Mouse (Mus musculus) heart, embryonic 12.5 days (tissue): ENCODE measurements around the gene Lrrc4b. TPM values are rescaled to one million over a fixed set of nuclear protein-coding genes. Genes with fewer than 3 reads are reported as not detected.

ENCODE experiments used
- ATAC-seq: fragments of 200-750 bp; cut with Nextera tagmentation; 2 replicates; pipeline ENCODE4 v1.8.0; 2017; ENCODE audit warnings: moderate TSS enrichment, moderate library complexity; ENCODE audit not compliant: insufficient number of reproducible peaks, low FRiP score
- H3K27ac ChIP-seq: fragments of 300-500 bp; sonication (generic); 2 replicates; pipeline ENCODE4 v1.5.1; 2016; ENCODE audit warnings: mild to moderate bottlenecking, moderate library complexity; ENCODE audit not compliant: poor library complexity, severe bottlenecking
- H3K27me3 ChIP-seq: fragments of 300-500 bp; sonication (generic); replicated peaks from 2 replicates; pipeline ENCODE4 v1.6.1; 2016; ENCODE audit warnings: mild to moderate bottlenecking, moderate library complexity
- H3K36me3 ChIP-seq: fragments of 300-500 bp; sonication (generic); 2 replicates; pipeline ENCODE4 v1.6.1; 2016; ENCODE audit warnings: mild to moderate bottlenecking, moderate library complexity
- H3K4me1 ChIP-seq: fragments of 300-500 bp; sonication (generic); replicated peaks from 2 replicates; pipeline ENCODE4 v1.6.1; 2016; ENCODE audit warnings: mild to moderate bottlenecking
- H3K4me2 ChIP-seq: fragments of 300-500 bp; sonication (generic); 2 replicates; pipeline ENCODE4 v1.6.1; 2016; ENCODE audit warnings: mild to moderate bottlenecking, moderate library complexity
- H3K4me3 ChIP-seq: fragments of 300-500 bp; sonication (generic); 2 replicates; pipeline ENCODE4 v1.5.1; 2016; ENCODE audit warnings: mild to moderate bottlenecking
- H3K9ac ChIP-seq: fragments of 300-500 bp; sonication (generic); 2 replicates; pipeline ENCODE4 v1.6.1; 2016; ENCODE audit warnings: mild to moderate bottlenecking, moderate library complexity
- H3K9me3 ChIP-seq: fragments of 300-500 bp; sonication (generic); replicated peaks from 2 replicates; pipeline ENCODE4 v1.6.1; 2016; ENCODE audit warnings: mild to moderate bottlenecking, moderate library complexity
- WGBS: fragments of 180-500 bp; shearing (Covaris S2); methylation state at CpG from one replicate; pipeline ENCODE4 v1.1.7; 2016; 5-methylcytosine and 5-hydroxymethylcytosine counted together
- polyA plus RNA-seq: library from polyadenylated mRNA; unstranded; fragments of >200 nt; fragmentation: Nextera tagmentation; extraction: Ambion mirVana; gene quantifications from 2 replicates; pipeline ENCODE4 v1.2.1, GENCODE M21; 2016

The Lrrc4b gene
- polyA plus RNA-seq, 1 experiment from 2014 or later: 2.3 TPM

DNA sequence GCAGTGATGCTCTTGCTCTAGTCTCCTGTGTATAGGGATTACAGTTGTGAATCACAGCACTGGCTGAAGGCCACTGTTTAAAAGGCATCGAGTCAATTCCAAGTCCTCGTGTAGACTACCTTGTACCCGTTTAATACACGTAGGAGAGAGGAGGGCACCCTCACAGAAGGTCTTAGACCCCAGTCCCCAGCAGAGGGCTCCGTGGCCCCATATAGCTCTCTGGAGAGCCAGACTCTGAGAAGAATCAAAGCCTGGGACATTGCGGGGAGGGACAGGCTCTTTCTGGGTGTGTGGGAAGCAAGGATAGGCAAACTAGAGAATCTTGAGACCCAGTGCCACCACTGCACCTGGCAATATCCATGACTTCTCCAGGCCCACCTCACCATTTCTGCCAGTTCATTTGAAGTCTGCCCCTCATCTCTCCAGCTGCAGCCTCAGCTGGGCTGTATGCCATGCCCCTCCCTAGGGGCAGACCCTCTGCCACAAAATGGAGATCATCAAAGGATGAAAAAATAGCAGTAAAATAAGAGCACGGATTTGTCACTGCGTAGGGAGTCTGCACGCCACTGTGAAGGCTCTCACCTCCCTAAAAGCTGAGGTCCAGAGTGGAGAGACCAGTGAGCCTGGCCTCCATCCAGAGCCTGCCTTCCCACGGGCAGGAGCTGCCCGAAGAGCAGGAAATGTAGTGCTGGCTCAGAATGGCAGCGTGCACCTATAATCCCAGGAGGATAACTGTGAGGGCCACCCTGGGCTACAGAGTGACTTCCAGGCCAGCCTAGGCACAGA, 17.4 kb downstream of the Lrrc4b start:
- H3K36me3 ChIP-seq: 0 out of 2 replicates have a peak, but pooled peaks cover 9% of the 10 kb centered on the region
- WGBS: 39% methylated on average over 12 of the region's 12 CpGs
- H3K4me1 ChIP-seq: peaks cover 49% of the 10 kb centered on the region
- no peak overlapping the region for H3K4me2 ChIP-seq
- no peak overlapping the region; the same call in 1 of the 2 replicates for H3K27ac ChIP-seq
- no peaks in the 10 kb centered on the region for H3K9me3 ChIP-seq
- peak overlapping the region; percentile 39; the same call in 1 of the 2 replicates for H3K9ac ChIP-seq
- peaks cover 51% of the 10 kb centered on the region for H3K27me3 ChIP-seq
- no peak overlapping the region for H3K4me3 ChIP-seq
- no peak for ATAC-seq

GRCm38 (mm10) chr7:44453256-44453655, 24.4 kb downstream of the Lrrc4b start:
- H3K9me3 ChIP-seq: no peaks in the 10 kb centered on the region
- no peak overlapping the region for H3K4me2 ChIP-seq
- peak; percentile 26; the same call in 1 of the 2 replicates for ATAC-seq
- H3K36me3 ChIP-seq: peaks cover 6% of the 10 kb centered on the region; the same call in 1 of the 2 replicates
- no peaks in the 10 kb centered on the region; the same call in 1 of the 2 replicates for H3K27me3 ChIP-seq
- H3K4me3 ChIP-seq: no peak overlapping the region
- 7% methylated on average over 3 of the region's 3 CpGs for WGBS
- peak overlapping the region; percentile 48; the same call in 1 of the 2 replicates for H3K27ac ChIP-seq
- H3K4me1 ChIP-seq: peaks cover 10% of the 10 kb centered on the region
- peak overlapping the region; percentile 1; the same call in 1 of the 2 replicates for H3K9ac ChIP-seq

GRCm38 (mm10) chr7:44456302-44456701, 27.5 kb downstream of the Lrrc4b start:
- Histone ChIP-seq H3K9me3 (no peaks in the 10 kb centered on the region), H3K36me3 (peaks cover 9% of the 10 kb centered on the region), H3K27ac (no peak overlapping the region), H3K4me2 (no peak overlapping the region), H3K4me1 (peaks cover 10% of the 10 kb centered on the region), H3K9ac (no peak overlapping the region), H3K27me3 (peaks cover 22% of the 10 kb centered on the region), H3K4me3 (no peak overlapping the region)
- ATAC-seq: no peak
- 87% methylated on average over 1 of the region's 1 CpGs for WGBS

DNA sequence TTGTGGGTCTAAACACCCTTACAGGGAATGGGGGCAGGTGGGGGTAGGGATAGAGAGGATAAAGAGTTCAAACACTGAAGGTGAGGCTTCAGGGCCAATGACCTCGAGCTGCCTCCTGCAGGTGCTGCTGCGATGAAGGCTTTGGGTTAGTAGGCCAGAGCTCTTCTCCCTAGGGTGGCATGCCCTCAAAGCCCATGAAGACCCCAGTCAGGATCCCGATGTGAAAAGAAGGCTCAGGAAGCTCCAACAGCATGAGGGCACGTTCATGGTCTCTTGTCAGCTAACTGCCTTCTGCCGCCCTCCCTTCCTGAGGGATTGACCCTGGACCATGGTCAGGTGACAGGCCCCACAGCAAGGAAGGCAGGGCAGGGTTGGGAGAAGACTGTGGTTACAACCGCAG, 31.2 kb downstream of the Lrrc4b start:
- Histone ChIP-seq H3K36me3 (peaks cover 17% of the 10 kb centered on the region), H3K27ac (no peak overlapping the region), H3K4me2 (no peak overlapping the region), H3K9ac (no peak overlapping the region), H3K9me3 (no peaks in the 10 kb centered on the region), H3K4me3 (no peak overlapping the region), H3K27me3 (peaks cover 54% of the 10 kb centered on the region), H3K4me1 (peaks cover 22% of the 10 kb centered on the region)
- no peak for ATAC-seq
- 69% methylated on average over 6 of the region's 6 CpGs for WGBS

DNA sequence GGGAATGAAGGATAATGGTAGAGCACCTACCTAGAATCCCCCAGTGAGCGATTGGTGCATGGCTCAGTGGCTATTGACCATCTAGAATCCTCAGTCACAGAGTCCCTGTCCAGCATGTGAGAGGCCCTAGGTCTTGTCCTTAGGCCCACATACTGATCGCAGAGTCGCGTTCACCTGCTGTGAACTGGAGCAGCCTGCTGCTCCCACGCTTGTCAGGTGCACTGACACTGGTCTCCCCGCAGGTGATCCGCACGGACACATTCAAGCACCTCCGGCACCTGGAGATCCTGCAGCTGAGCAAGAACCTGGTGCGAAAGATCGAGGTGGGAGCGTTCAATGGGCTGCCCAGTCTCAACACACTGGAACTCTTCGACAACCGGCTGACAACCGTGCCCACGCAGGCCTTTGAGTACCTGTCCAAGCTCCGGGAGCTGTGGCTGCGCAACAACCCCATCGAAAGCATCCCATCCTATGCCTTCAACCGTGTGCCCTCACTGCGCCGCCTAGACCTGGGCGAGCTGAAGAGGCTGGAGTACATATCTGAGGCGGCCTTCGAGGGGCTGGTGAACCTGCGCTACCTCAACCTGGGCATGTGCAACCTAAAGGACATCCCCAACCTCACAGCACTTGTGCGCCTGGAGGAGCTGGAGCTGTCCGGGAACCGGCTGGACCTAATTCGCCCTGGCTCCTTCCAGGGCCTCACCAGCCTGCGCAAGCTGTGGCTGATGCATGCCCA, 32.1 kb downstream of the Lrrc4b start:
- Histone ChIP-seq H3K4me2 (no peak overlapping the region), H3K4me3 (no peak overlapping the region), H3K27ac (no peak overlapping the region), H3K9me3 (no peaks in the 10 kb centered on the region), H3K9ac (no peak overlapping the region), H3K36me3 (peaks cover 17% of the 10 kb centered on the region), H3K4me1 (peaks cover 27% of the 10 kb centered on the region), H3K27me3 (peaks cover 54% of the 10 kb centered on the region)
- ATAC-seq: no peak
- whole genome bisulfite sequencing: 73% methylated on average over 31 of the region's 31 CpGs

DNA sequence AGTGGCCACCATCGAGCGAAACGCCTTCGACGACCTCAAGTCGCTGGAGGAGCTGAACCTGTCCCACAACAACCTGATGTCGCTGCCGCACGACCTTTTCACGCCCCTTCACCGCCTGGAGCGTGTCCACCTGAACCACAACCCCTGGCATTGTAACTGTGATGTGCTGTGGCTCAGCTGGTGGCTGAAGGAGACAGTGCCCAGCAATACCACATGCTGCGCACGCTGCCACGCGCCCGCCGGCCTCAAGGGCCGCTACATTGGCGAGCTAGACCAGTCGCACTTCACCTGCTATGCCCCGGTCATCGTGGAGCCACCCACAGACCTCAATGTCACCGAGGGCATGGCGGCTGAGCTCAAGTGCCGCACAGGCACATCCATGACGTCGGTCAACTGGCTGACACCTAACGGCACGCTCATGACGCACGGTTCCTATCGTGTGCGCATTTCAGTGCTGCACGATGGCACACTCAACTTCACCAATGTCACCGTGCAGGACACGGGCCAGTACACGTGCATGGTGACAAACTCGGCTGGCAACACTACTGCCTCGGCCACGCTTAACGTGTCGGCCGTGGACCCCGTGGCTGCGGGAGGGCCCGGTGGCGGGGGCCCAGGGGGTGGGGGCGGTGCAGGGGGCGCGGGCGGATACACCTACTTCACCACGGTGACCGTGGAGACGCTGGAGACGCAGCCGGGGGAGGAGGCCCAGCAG, 32.8 kb downstream of the Lrrc4b start:
- Histone ChIP-seq H3K4me1 (peaks cover 29% of the 10 kb centered on the region), H3K9ac (no peak overlapping the region), H3K9me3 (no peaks in the 10 kb centered on the region), H3K4me3 (0 out of 2 replicates have a peak overlapping the region, but pooled peaks have one; percentile 29), H3K36me3 (peaks cover 17% of the 10 kb centered on the region), H3K27ac (no peak overlapping the region), H3K4me2 (peak overlapping the region; percentile 61), H3K27me3 (peaks cover 54% of the 10 kb centered on the region)
- ATAC-seq: no peak
- 63% methylated on average over 53 of the region's 57 CpGs for WGBS

DNA sequence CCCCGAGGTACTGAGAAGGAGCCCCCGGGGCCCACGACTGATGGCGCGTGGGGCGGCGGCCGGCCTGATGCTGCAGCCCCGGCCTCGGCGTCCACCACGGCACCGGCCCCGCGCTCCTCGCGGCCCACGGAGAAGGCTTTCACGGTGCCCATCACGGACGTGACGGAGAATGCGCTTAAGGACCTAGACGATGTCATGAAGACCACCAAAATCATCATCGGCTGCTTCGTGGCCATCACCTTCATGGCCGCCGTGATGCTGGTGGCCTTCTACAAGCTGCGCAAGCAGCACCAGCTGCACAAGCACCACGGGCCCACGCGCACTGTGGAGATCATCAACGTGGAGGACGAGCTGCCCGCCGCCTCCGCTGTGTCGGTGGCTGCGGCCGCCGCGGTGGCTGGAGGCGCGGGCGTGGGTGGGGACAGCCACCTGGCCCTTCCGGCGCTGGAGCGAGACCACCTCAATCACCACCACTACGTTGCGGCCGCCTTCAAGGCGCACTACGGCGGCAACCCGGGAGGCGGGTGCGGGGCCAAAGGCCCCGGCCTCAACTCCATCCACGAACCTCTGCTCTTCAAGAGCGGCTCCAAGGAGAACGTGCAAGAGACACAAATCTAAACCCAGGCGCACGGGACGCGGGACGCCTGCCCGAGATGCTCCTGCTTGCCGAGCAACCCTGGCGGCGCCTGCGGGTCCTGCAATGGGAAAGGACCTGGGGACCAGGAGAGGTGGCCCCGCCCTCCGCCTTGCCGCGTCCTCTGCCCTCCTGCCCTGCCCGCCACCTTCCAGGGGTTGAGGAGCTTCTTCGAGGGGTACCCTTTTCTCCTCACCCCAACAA, 33.6 kb downstream of the Lrrc4b start:
- Histone ChIP-seq H3K27me3 (peaks cover 54% of the 10 kb centered on the region), H3K4me1 (peaks cover 37% of the 10 kb centered on the region), H3K27ac (no peak overlapping the region), H3K36me3 (peaks cover 17% of the 10 kb centered on the region), H3K9ac (peak overlapping the region; percentile 40; the same call in 1 of the 2 replicates), H3K4me3 (peak overlapping the region; percentile 29), H3K9me3 (no peaks in the 10 kb centered on the region), H3K4me2 (peak overlapping the region; percentile 61)
- WGBS: 16% methylated on average over 76 of the region's 77 CpGs
- ATAC-seq: no peak

- Histone ChIP-seq H3K4me3 (no peak overlapping the region), H3K9me3 (no peaks in the 10 kb centered on the region), H3K36me3 (peaks cover 17% of the 10 kb centered on the region), H3K4me2 (peak overlapping the region; percentile 61), H3K27me3 (peaks cover 54% of the 10 kb centered on the region), H3K27ac (no peak overlapping the region), H3K9ac (no peak overlapping the region), H3K4me1 (peaks cover 37% of the 10 kb centered on the region)
- 39% methylated on average over 8 of the region's 8 CpGs for WGBS
- ATAC-seq: no peak
These were observed 34.2 kb downstream of the Lrrc4b start for GRCm38 (mm10) chr7:44463056-44463425.

DNA sequence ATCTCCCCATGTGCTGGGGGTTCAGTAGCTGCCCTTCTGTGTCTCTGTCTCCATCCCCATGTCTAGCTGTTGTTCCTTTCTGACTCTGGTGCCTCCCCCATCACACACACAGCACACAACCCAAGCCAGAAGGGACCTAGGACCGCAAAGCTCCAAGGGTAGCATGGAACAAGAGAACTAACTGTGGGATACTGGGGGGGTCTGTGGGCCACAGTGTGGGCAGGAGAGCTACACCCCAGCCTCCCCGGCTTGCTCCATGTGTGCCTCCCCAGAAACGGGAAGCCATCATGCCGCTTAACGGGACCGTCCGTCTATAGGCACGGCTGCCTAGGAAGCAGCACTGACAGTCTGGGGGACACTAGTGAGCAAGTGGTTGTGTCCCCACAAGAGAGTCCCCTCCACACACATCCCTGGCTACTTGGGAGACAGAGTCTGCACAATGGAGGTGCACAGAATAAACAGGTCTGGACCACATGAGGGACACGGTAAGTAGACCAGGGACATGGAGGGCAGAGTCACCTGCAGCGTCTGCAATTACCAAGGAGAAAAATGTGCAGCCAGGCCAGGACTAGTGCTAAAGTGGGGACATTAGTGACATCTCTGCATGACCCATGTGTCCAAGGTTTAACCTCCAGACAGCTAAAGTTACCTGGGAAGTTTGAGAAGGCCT, 34.9 kb downstream of the Lrrc4b start:
- H3K4me1 ChIP-seq: peaks cover 41% of the 10 kb centered on the region
- peaks cover 54% of the 10 kb centered on the region for H3K27me3 ChIP-seq
- H3K4me3 ChIP-seq: no peak overlapping the region
- no peak overlapping the region for H3K9ac ChIP-seq
- no peak for ATAC-seq
- no peak overlapping the region for H3K4me2 ChIP-seq
- H3K27ac ChIP-seq: no peak overlapping the region
- H3K9me3 ChIP-seq: no peaks in the 10 kb centered on the region
- H3K36me3 ChIP-seq: peaks cover 13% of the 10 kb centered on the region
- WGBS: 87% methylated on average over 10 of the region's 10 CpGs

- Histone ChIP-seq H3K9ac (no peak overlapping the region; the same call in 1 of the 2 replicates), H3K4me1 (peaks cover 49% of the 10 kb centered on the region), H3K4me3 (no peak overlapping the region), H3K27me3 (peaks cover 49% of the 10 kb centered on the region), H3K4me2 (no peak overlapping the region; the same call in 1 of the 2 replicates), H3K9me3 (no peaks in the 10 kb centered on the region), H3K36me3 (peaks cover 15% of the 10 kb centered on the region), H3K27ac (peak overlapping the region; percentile 38; the same call in 1 of the 2 replicates)
- whole genome bisulfite sequencing: 23% methylated on average over 4 of the region's 4 CpGs
- no peak for ATAC-seq
These were observed 35.7 kb downstream of the Lrrc4b start for GRCm38 (mm10) chr7:44464511-44464910.
